Mouse (Mus musculus) kidney, adult 2 months (tissue): ENCODE data around the gene Mxra8.

ENCODE experiments used
- CTCF ChIP-seq: fragments of 200-500 bp; conservative IDR thresholded peaks from 2 replicates; pipeline ENCODE4 v1.5.1; 2011; ENCODE audit warnings: low read depth, mild to moderate bottlenecking, control low read depth, low read length, moderate library complexity, mixed read lengths; ENCODE audit not compliant: insufficient read depth, insufficient read length
- POLR2A ChIP-seq: fragments of 200-500 bp; IDR thresholded peaks from one replicate; pipeline ENCODE4 v1.6.1; 2011; ENCODE audit warnings: low read depth, low read length, control low read depth

DNA sequence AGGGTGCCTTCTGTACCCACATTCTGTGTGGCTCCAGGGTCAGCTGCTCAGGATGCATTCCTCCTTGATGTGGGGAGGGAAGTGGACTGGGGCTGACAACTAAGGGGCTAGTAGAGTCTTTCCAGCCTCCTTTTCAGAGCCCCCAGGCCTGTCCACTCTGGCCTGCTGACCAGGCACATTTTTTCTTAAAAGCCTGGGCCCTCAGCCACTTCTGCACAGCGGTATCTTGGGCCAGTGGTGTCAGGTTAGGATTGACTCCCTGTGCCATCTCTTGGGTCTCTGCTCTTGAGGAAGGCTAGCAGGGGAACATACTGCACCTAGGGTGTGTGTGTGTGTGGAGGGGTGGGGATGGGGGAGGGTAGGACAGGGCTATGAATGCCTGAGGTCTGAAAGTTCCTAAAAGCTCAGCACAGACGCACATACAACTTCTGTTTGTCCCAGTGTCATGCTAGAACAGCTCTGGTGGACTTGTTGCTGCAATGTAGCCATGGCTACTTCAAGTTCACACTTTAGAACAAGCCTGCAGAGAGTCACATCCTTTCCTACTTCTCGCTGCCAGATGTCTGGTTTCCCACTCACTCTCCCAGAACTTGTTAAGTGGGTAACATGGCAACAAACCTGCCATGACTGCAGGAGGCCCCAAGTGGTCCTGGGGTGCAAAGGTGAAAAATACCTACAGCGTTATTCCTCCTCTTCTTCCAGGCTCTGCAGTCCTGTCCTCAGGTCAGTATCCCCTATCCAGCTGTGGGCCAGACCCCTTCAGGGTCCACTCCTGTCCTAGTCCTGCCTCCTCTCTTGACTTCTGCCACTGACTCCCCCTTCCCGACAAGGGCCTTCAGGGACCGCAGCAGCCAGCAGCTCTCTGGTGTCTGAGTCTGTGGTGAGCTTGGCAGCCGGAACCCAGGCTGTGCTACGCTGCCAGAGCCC is 859 bp downstream of the Mxra8 start:
- TF ChIP-seq CTCF: no peak
- no peak for TF ChIP-seq POLR2A
